Mouse (Mus musculus): ENCODE results near the gene Pxmp2.

DNA sequence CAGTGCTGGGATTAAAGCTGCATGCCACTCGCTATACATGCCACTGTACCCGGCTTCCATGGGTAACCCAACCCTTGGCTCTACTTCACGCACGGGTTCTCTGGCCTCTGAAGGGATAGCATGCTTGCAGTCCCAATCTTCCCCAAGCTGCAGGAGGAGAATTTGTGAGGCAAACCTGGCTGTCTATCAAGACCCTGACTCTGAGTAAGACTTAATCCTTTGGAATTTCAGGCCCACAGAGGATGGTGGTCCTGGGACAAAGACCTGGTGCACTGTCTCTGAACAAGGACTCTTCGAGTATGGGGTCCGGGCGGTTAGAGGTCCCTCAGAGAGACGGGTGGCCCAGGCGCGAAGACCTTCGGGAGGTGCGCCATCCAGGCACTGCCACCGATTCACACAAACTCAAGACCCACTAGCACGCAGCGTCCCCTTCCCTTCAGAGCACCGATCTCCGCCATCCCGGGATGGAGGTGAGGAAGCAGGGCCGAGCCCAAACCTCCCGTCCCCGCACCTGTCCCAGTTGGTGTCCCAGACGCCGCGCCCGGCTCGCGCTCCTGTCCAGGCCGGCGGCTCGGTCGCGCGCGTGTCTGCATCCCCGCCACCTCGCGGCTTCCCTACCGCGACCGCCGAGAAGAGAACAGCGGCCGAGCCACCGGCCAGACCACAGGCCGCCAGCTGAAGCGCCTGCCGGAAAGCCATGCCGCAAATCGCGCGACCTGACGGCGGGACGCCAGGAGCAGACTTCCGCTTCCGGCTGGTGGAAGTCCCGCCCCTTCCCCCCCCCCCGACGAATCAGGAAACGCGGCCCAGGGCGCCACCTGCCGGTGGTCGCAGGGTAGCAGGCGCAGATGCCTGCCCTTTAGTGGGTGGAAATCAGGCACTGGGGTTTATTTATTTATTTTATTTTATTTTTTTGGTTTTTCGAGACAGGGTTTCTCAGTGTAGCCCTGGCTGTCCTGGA is 16.6 kb downstream of the Pxmp2 start, which contains the start of gene Pgam5:
- TF ChIP-seq POLR2A (IDR thresholded peaks at IDR 0.05; ENCODE audit: low read depth, low read length) = peak; percentile 82
- TF ChIP-seq CTCF (IDR thresholded peaks at IDR 0.05; ENCODE audit: borderline replicate concordance, insufficient read depth, low read length) = peak; percentile 75; the same call in 1 of the 2 replicates

All from embryonic fibroblast, embryonic 13.5 days (primary cell).